Mouse (Mus musculus) liver, adult 2 months (tissue): ENCODE measurements around the gene Mcat.

ENCODE experiments used
- CTCF ChIP-seq: fragments of 200-500 bp; IDR thresholded peaks from 2 replicates; pipeline ENCODE4 v1.5.1; 2011; ENCODE audit warnings: low read depth, low read length, control low read depth
- POLR2A ChIP-seq: fragments of 200-500 bp; IDR thresholded peaks from 2 replicates; pipeline ENCODE4 v1.6.1; 2011; ENCODE audit warnings: low read length, control low read depth; ENCODE audit not compliant: insufficient read depth; ENCODE audit errors: extremely low read depth

DNA sequence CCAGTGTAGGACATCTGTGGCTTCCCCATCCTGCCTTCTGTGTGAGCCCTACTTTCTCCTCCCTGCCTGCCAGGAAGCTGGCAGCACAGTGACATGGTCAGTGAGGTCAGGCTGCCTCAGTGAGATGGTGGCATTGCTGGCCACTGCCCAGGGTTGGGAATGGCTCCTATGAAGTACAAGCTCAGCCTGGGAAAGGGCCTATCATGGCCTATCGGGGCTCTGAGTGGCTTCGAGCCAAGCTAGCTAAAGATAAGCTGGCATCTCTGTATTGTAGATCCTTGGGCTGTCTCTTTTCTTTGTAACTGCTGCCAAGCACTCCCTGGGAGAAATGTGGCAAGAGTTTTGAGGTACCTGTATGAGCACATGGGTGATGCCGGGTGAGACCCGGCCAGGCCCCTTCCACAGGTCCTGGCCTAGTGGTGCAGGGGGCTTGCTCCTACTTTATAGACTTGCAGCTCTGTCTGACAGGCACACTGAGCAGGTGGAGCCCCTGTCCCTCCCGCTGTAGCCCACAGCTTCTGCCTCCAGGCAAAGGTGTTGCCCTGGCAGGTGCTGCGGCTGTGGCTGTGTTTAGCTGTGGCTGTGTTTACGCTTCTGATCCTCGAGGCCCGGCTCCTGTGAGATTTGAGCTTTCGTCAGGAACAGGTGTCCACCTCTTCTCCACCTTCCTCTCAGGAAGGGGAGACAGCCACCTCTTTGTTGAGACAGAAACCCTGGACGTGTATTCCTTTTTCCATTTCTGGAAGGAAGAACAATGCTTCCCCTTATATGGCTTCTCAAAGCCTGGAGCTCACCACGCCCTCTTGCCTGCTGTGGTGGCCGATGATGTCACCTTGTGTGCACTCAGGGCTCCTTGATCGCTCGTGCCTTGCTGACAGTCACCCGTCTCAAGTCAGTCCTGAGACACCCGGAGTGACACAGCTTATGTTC is 28.4 kb downstream of the Mcat start:
- TF ChIP-seq CTCF (no peak), POLR2A (no peak)
